Mouse (Mus musculus) lung, adult 2 months (tissue): ENCODE data around the gene Tmem53. TPM values are rescaled to one million over a fixed set of nuclear protein-coding genes. Genes with fewer than 3 reads are reported as not detected.

Source experiments
- DNase-seq: peaks from one replicate; pipeline ENCODE4 v3.0.0; 2022
- H3K4me1 ChIP-seq: fragments of 200-500 bp; 2 replicates; pipeline ENCODE4 v1.6.1; 2011; ENCODE audit warnings: low read length; ENCODE audit not compliant: control insufficient read depth, insufficient read depth
- H3K4me3 ChIP-seq: fragments of 200-500 bp; replicated peaks from 2 replicates; pipeline ENCODE3; 2011; ENCODE audit warnings: low read depth, mild to moderate bottlenecking, control low read depth, low read length; ENCODE audit errors: extremely low read depth
- CTCF ChIP-seq: fragments of 200-500 bp; IDR thresholded peaks from 2 replicates; pipeline ENCODE4 v1.5.1; 2011; ENCODE audit warnings: mild to moderate bottlenecking, low read length, control low read depth; ENCODE audit not compliant: insufficient read depth
- POLR2A ChIP-seq: fragments of 200-500 bp; IDR thresholded peaks from 2 replicates; pipeline ENCODE4 v1.6.1; 2011; ENCODE audit warnings: low read depth, mild to moderate bottlenecking, control low read depth, low read length, borderline replicate concordance; ENCODE audit errors: extremely low read depth
- WGBS: fragments of 180-500 bp; shearing (Covaris S2); methylation state at CpG from one replicate; pipeline ENCODE4 v1.1.7; 2018; 5-methylcytosine and 5-hydroxymethylcytosine counted together
- polyA plus RNA-seq: library from polyadenylated mRNA; depleted of rRNA; stranded (reverse); fragments of >200 nt; gene quantifications from 2 replicates; pipeline ENCODE4 v1.2.3, GENCODE M21; 2012

The Tmem53 gene
- polyA plus RNA-seq, 1 experiment: 21.7 TPM

- DNase-seq: no peak
- no peak for TF ChIP-seq POLR2A
- Histone ChIP-seq H3K4me3 (no peak overlapping the region), H3K4me1 (no peaks in the 10 kb centered on the region; the same call in 1 of the 2 replicates)
- 68% methylated on average over 9 of the region's 9 CpGs for WGBS
Observed at GRCm38 (mm10) chr4:117220741-117221515, 30.8 kb upstream of the Tmem53 start.

DNA sequence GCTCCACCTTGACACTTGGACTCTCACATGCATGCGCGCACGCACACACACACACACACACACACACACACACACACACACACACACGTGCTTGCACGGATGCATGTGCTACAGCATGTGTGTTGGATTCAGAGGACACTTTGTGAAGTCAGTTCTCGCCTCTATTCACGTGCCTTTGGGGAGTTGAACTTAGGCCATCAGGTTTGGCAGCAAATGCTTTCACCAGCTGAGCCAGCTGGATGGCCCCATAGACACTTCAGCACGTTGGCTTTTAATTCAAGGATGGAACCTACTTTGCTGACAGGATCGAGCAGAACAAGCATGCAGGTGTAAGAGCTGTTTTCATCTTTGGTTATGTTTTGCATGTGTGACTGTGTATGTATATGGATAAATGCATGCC is 29.9 kb upstream of the Tmem53 start:
- 71% methylated on average over 9 of the region's 9 CpGs for WGBS
- Histone ChIP-seq H3K4me1 (no peaks in the 10 kb centered on the region; the same call in 1 of the 2 replicates), H3K4me3 (no peak overlapping the region)
- no peak for TF ChIP-seq POLR2A
- TF ChIP-seq CTCF: no peak
- no peak for DNase-seq

DNA sequence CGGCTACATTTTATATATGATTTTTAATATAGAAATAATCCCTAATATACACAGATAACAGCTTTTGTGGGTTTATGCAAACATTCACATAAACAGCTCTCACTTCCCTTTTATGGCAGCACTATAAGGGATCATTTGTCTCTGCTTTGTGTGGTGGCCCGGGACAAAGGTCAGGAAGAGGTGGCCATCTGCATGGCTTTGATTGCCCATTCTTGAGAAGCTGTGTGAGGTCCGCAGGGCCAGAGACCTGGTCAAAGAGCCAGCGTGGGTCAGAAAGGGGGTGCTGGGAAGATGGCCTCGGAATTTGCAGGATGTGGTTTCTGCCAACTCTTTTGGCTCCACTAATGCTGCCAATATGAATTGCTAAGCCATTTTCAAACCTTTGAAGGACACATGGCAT is 28.8 kb upstream of the Tmem53 start:
- TF ChIP-seq CTCF (no peak), POLR2A (no peak)
- 56% methylated on average over 5 of the region's 5 CpGs for WGBS
- Histone ChIP-seq H3K4me3 (no peak overlapping the region), H3K4me1 (no peaks in the 10 kb centered on the region)
- no peak for DNase-seq

DNA sequence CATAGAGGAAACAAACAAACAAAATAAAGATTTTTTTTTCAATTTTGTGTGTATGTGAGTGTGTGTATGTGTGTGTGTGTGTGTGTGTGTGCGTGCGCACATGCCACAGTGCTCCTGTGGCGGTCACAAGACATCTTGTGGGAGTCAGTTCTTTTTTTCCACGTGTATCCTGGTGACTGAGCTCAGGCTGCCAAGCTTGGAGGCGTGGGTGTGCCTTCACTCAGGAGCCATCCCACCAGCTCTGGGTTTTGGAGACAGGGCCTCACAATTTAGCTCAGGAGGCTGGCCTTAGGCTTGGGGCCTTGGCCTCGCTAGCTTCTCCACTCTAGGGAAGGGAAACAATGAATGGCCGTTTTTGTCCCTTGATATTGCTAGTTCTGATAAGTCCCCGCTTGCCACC is 27.6 kb upstream of the Tmem53 start:
- Histone ChIP-seq H3K4me3 (no peak overlapping the region), H3K4me1 (no peaks in the 10 kb centered on the region)
- 78% methylated on average over 8 of the region's 8 CpGs for WGBS
- TF ChIP-seq POLR2A (no peak), CTCF (no peak)
- DNase-seq: no peak

DNA sequence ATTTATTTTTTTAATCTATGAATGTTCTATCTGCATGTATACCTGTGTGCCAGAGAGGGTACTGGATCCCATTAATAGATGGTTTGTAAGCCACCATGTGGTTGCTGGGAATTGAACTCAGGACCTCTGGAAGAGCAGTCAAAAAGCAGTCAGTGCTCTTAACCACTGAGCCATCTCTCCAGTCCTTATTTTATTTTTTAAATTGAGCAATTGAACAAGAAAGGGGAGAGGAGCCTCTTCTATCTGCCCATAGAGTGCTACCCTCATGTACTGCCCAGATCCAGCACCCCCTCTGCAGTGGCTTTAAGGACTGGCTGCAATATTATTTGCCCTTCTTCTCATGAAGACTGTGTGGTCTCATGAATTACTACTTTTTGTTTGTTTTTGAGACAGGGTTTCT is 26.5 kb upstream of the Tmem53 start:
- DNase-seq: no peak
- no peaks in the 10 kb centered on the region for H3K4me1 ChIP-seq
- TF ChIP-seq CTCF (no peak), POLR2A (no peak)
- H3K4me3 ChIP-seq: no peak overlapping the region

- TF ChIP-seq CTCF (no peak), POLR2A (no peak)
- H3K4me1 ChIP-seq: no peaks in the 10 kb centered on the region
- H3K4me3 ChIP-seq: no peak overlapping the region
- DNase-seq: no peak
- WGBS: 53% methylated on average over 15 of the region's 15 CpGs
Observed at GRCm38 (mm10) chr4:117229590-117229989, 22.2 kb upstream of the Tmem53 start.

DNA sequence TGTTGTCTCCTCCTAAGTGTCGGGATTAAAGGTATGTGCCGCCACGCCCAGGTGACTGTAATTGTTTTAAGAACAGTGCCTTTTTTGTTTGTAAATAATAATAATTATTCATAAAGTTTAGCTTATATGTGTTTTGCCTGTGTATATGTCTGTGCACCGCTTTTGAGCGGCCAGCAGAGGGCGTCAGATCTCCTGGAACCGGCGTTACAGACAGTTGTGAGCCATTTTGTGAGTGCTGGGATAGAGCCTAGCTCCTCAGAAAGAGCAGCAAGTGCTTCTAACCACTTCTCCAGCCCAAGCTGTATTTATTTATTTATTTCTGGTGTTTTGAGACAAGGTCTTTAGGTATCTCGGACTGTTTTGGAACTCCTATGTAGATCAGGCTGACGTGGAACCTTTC is 21.4 kb upstream of the Tmem53 start:
- TF ChIP-seq CTCF: peak; percentile 40
- no peak for TF ChIP-seq POLR2A
- no peak for DNase-seq
- no peak overlapping the region for H3K4me3 ChIP-seq
- no peaks in the 10 kb centered on the region for H3K4me1 ChIP-seq
- whole genome bisulfite sequencing: 55% methylated on average over 10 of the region's 10 CpGs

- DNase-seq: no peak
- no peaks in the 10 kb centered on the region for H3K4me1 ChIP-seq
- 90% methylated on average over 2 of the region's 2 CpGs for whole genome bisulfite sequencing
- TF ChIP-seq POLR2A: no peak
- TF ChIP-seq CTCF: no peak
- no peak overlapping the region for H3K4me3 ChIP-seq
Observed at GRCm38 (mm10) chr4:117231208-117231607, 20.5 kb upstream of the Tmem53 start.

- Histone ChIP-seq H3K4me1 (no peaks in the 10 kb centered on the region), H3K4me3 (no peak overlapping the region)
- TF ChIP-seq POLR2A (no peak), CTCF (no peak)
- no peak for DNase-seq
- WGBS: 74% methylated on average over 7 of the region's 7 CpGs
Observed at GRCm38 (mm10) chr4:117234166-117234741, 17.5 kb upstream of the Tmem53 start.

DNA sequence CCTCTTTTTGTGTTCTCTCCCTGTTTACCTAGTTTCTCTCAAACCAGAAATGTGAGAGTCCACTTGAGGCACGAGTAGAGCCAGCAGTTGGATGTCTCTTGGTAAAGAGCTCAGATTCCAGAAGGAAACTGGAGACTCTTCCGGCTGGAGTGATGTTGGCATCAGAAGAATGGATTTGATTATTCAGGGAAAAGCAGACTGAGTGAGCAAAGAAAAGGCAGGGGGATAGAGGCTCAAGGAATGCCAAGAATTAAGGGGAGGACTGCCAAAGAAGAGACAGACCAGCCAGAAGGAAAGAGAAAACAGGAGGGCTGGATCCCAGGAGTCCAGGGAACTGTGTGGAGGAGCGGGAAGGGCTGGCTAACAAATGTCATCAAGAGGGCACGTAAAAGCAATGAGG is 15.9 kb upstream of the Tmem53 start:
- no peaks in the 10 kb centered on the region for H3K4me1 ChIP-seq
- WGBS: 38% methylated on average over 4 of the region's 4 CpGs
- no peak for DNase-seq
- TF ChIP-seq POLR2A (no peak), CTCF (no peak)
- no peak overlapping the region for H3K4me3 ChIP-seq
